Mouse (Mus musculus) mouse trophoblast stem cell (cell line): Measurements from ENCODE around the gene S100a16.

Source experiments
- in situ Hi-C, 2 experiments: fragments of 300-500 bp; cut with MseI, MboI; formaldehyde crosslinking; loops; 2 replicates in 1 of 2; 3 replicates in 1 of 2; pipeline ENCODE4 v1.15.1; 2025

The S100a16 gene

DNA sequence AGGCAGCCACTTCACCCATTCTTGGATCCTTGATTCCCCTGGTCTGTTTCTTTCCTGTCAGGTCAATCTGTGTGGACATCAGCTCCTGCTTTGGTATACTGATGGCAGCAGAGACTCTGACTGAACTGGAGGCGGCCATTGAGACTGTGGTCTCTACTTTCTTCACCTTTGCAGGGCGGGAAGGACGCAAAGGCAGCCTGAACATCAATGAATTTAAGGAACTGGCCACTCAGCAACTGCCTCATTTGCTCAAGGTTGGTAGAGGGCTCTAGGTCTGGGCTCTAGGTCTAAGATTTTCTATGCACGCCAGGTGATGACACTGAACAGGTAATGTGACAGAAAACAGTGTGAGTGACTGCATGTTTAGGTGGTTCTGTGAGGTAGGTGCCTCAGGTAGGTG is 21.3 kb upstream of the S100a16 start:
- in situ Hi-C loops = loop anchor here in 1 of 2 experiments (10.0 kb wide), 1 partner anchor 109 kb away; no protein-coding TSS in a partner anchor

DNA sequence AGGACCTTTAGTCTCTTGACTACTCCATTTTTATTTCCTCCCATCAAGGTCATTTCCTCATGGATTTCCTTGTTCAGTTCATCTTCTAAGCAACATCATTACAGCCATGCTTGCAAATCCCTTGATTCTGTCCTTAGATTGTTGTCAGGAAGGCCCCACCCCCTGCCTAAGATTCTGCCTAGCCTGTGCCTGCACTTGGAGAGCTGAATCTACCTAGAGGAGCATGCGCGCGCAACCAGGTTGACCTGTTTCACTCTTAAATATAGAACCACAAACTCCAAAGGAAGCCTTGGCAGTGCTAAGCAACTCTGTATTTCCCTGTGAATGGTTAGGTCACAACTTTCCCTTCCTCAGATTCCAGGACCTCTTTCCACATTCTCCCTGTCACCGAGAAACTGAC is 19.3 kb upstream of the S100a16 start:
- in situ Hi-C loops = loop anchor here in 1 of 2 experiments (10.0 kb wide), 1 partner anchor 107 kb away; no protein-coding TSS in a partner anchor

DNA sequence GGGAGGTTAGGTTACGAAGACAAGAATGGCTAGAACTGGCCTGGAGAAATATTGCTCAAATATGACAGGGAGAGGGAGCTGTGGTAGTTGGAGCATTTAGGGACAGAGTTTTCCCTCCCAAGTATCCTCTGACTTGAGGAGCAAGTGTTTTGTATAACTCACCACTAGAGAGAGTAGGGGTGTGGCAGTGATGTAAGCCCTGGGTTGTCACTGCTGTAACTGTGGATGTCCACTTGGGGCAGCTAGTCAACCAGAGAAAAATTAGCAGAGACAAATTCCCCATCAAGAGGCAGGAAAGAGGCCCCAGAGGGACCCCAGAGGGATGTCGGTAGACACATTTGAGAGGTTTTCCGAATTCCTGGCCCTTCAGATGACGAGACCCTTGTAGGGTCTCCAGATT is 11.6 kb upstream of the S100a16 start:
- in situ Hi-C loops = loop anchor here in 1 of 2 experiments (10.0 kb wide), 1 partner anchor 49 kb away; no protein-coding TSS in a partner anchor

- in situ Hi-C loops = loop anchor here in 1 of 2 experiments (10.0 kb wide), 1 partner anchor 49 kb away; no protein-coding TSS in a partner anchor
Observed at GRCm38 (mm10) chr3:90526076-90526475, 11.0 kb upstream of the S100a16 start.

GRCm38 (mm10) chr3:90526580-90526979 is 10.5 kb upstream of the S100a16 start, which contains the start of gene S100a14:
Gene S100a14 (plus strand): TSS chr3:90526856.
- in situ Hi-C loops = loop anchor here in 1 of 2 experiments (10.0 kb wide), 1 partner anchor 48 kb away; no protein-coding TSS in a partner anchor

DNA sequence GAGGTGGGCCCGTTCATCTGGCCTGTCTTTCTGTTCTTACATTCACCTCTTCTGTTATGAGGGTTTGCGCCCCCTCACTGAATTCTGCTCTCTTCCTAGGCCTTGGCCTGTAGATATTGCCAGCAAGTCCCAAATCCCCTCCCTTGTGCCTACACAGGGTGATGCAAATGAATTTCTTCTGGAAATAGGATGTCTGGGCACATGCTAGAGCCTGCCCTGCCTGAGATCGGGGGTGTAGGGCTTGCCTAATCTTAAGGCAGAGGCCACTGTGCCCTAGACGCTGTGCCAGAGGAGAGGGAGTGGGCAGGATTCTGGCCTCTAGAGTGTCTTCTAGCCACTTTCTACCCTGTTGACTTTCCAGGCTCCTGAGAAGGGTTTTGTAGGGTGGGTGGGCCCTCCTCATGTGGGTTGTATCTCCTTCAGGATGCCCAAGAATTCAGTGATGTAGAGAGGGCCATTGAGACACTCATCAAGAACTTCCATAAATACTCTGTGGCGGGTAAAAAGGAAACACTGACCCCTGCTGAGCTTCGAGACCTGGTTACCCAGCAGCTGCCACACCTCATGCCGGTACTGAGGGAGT is 9.7 kb upstream of the S100a16 start:
- in situ Hi-C loops = loop anchor here in 1 of 2 experiments (10.0 kb wide), 1 partner anchor 47 kb away; no protein-coding TSS in a partner anchor

DNA sequence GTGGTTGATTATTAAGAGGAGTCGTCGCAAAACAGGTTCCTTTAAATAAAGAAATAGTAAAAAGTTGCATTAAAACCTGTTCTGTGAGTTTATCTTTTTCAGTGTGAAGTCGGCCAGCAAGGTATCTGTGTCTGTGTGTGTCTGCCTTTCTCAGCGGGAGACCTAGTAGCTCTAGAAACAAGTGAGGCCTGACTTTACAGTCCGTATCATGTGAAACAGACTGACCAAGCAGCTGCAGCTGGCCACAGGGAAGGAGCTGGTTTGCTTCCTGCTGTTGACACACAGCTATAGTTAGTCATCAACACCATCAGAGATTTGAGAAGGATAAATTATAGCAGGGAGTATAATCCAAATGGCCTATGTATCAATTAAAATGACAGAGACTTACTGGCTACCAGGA is 5.3 kb upstream of the S100a16 start:
- in situ Hi-C loops = no loop called here

GRCm38 (mm10) chr3:90535446-90535845 is 1.6 kb upstream of the S100a16 start:
- in situ Hi-C loops = no loop called here

GRCm38 (mm10) chr3:90537905-90538296 is 847 bp downstream of the S100a16 start:
- in situ Hi-C loops = no loop called here

DNA sequence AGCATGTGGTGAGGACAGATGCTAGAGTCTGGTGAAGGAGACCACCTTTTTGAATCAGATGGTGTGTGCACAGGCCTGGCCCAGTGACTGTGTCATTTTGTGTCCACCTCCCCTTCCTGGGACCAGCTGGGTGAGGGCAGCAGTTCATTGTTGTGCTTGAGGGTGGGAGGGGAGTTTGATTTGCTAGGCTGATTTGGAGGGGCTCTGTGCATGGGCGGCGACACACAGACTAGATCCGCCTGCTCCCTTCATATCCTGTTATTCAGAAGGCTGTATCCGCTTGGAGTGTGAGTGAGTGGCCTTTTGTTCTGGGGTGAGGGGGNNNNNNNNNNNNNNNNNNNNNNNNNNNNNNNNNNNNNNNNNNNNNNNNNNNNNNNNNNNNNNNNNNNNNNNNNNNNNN is 3.9 kb downstream of the S100a16 start:
- in situ Hi-C loops = no loop called here

GRCm38 (mm10) chr3:90549676-90550420 is 12.8 kb downstream of the S100a16 start:
- in situ Hi-C loops = no loop called here

DNA sequence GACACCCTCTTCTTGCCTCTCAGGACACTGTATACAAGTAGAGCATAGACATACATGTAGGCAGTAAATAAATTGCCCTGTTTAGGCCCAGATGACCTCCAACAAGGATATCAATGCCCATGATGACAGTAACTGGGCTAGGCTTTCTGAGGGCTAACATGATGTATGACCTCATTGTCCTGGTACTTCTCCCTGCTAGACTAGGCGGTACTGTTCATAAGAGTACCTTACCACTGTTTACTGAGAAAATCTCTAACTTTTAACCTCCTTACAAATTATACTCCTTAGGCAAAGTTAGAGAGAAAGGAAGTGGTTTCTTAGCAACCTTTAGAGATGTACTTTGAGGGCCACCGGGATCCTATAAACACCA is 13.4 kb downstream of the S100a16 start:
- in situ Hi-C loops = no loop called here

DNA sequence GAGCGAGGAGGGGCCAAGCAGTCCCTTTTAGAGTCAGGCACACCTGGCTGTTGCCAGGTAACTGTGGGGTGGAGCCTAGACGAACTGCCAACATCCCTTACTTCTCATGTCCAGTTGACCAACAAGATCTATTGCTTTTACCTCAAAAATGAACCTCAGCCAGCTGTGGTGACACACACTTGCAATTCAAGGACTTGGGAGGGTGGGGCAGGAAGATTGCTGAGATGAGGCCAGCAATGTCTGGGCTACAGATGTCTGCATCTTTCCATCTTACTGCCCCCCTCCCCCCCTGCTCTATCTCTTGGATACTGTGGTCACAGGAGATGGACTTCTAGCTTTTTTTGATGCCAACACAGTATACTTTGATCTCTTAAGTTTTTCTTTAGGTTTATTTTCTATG is 15.2 kb downstream of the S100a16 start:
- in situ Hi-C loops = no loop called here

- in situ Hi-C loops = no loop called here
Observed at GRCm38 (mm10) chr3:90555954-90556353, 18.9 kb downstream of the S100a16 start.

GRCm38 (mm10) chr3:90560008-90560628 is 23.1 kb downstream of the S100a16 start, which contains the start of gene S100a3:
Gene S100a3 (plus strand): TSS chr3:90560578.
- in situ Hi-C loops = no loop called here

DNA sequence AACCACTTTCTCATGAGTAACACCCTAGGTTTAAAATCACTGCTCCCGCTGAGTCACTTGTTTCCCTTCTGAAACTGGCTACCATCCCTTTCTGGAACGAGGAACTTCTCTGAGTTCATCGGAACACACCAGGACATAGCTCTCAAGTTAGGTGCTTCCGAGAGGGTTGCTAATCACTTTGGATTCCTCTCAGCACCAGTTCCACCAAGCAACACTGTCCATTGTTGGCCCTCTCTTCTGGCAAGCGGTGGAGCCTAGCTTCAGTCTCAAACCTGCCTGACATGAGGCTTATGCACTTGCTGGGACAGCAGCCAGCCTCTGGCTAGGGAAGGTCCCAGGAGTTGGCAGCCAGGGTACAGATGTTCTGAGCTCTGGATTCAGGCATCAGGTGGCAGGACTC is 37.6 kb downstream of the S100a16 start:
- in situ Hi-C loops = loop anchor here in 1 of 2 experiments (10.0 kb wide), 1 partner anchor 50 kb away; the partner anchor contains the start of gene S100a14

DNA sequence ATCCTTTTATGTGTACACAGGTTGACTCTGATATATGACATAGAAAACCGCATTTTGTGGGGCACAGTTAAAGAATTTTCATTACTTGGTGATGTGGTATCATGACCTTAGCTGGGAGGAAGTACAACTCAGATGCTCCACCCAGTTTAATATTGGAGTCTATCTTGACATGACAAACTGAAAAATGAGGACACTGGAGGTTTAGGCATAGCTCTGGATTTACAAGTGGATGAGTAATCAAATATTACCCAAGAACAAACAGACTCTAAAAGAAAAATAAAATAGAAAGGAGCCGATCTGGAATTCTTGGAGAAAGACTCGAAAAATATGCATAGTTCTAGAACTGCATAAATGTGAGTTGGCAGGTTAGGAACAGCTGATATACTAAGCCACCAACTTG is 38.3 kb downstream of the S100a16 start:
- in situ Hi-C loops = loop anchor here in 1 of 2 experiments (10.0 kb wide), 1 partner anchor 51 kb away; the partner anchor contains the start of gene S100a14

- in situ Hi-C loops = loop anchor here in 1 of 2 experiments (10.0 kb wide), 1 partner anchor 52 kb away; the partner anchor contains the start of gene S100a14
Observed at GRCm38 (mm10) chr3:90576351-90577001, 39.4 kb downstream of the S100a16 start.

- in situ Hi-C loops = loop anchor here in 1 of 2 experiments (10.0 kb wide), 1 partner anchor 55 kb away; the partner anchor contains the start of gene S100a14
Observed at GRCm38 (mm10) chr3:90579433-90579832, 42.4 kb downstream of the S100a16 start.

GRCm38 (mm10) chr3:90581141-90581540 is 44.1 kb downstream of the S100a16 start:
- in situ Hi-C loops = loop anchor here in 1 of 2 experiments (5.0 kb wide), 1 partner anchor 36 kb away; no protein-coding TSS in a partner anchor

DNA sequence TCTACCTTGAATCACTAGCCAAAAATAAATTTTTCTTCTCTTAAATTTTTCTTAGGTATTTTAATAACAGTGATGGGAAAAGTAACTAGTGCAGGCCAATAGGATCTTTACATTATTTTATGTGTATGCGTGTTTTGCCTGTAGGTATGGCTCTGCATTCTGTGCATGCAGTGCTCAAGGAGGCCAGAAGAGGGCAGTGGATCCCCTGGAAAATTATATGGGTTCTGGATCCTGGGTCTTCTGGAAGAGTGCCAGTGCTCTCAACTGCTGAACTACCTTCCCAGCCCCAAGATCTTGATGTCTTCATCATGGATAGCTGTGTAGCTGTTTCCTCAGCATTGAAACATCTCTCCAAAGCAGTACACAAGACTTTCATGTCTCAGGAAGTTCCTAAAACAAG is 45.1 kb downstream of the S100a16 start:
- in situ Hi-C loops = loop anchor here in 1 of 2 experiments (5.0 kb wide), 1 partner anchor 35 kb away; no protein-coding TSS in a partner anchor
